Mouse (Mus musculus): ENCODE measurements around the gene Olfr1457.

Olfr1457 gene

GRCm38 (mm10) chr19:13097791-13098190, at the start of gene Olfr1457:
Gene Olfr1457 (minus strand): TSS chr19:13097891.
- no peak for DNase-seq

GRCm38 (mm10) chr19:13106675-13107074, 9.0 kb upstream of the Olfr1457 start, which contains the start of gene Olfr1458:
Gene Olfr1458 (minus strand): TSS chr19:13106775.
- DNase-seq = no peak

- DNase-seq = no peak
These were observed 3.8 kb downstream of the Olfr1457 start for GRCm38 (mm10) chr19:13093908-13094307.

GRCm38 (mm10) chr19:13060310-13060709, 37.4 kb downstream of the Olfr1457 start, which contains the start of gene Olfr1454:
Gene Olfr1454 (plus strand): TSS chr19:13060610.
- no peak for DNase-seq
